18 mouse cellular contexts compared by ENCODE assay signal in the genomic region with DNA sequence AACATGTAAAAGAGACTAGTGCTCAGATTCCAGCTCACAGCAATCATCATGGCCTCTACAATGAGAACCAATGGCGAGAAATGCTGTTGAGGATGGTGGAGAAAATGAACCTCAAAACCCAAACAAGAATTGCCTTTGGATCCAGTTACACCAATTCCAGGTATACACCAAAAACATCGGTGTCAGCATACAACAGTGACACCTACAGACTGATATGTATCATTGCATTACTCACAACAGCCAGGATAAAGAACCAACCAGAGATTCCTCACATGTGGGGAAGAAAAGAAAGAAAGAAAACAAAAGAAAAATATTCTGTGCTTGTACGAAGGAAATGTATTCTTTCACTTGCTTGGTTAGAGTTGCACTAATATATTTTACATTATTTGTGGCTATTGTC. TPM values are rescaled to one million over a fixed set of nuclear protein-coding genes. Genes with fewer than 3 reads are reported as not detected.
DNase-seq lines count a peak whose midpoint lies in the region; ATAC-seq and TF ChIP-seq lines count a peak whose summit lies in the region.
"Had no signal": no experiment of that assay in that cellular context is flagged by ENCODE, and none has a peak within 500 bp of the region (broad histone marks: within the 10 kb centered on the region; RNA-seq: fewer than 3 reads in every experiment).

No protein-coding gene starts in this region.

- no peaks in the 10 kb centered on the region for H3K9me3 ChIP-seq in hindbrain, postnatal 0 days (ENCODE audit: low read length)
- H3K9me3 ChIP-seq in hindbrain, embryonic 13.5 days, result no peaks in the 10 kb centered on the region
- H3K9me3 ChIP-seq in midbrain, postnatal 0 days (ENCODE audit: low read length), result no peaks in the 10 kb centered on the region
- no peaks in the 10 kb centered on the region for H3K9me3 ChIP-seq in midbrain, embryonic 13.5 days
- H3K9me3 ChIP-seq: midbrain, embryonic 15.5 days had no signal

- no peak for DNase-seq in hindbrain, postnatal 0 days (ENCODE audit: low spot score)
- DNase-seq in midbrain, postnatal 0 days (ENCODE audit: low spot score), result peak; percentile 1
- peak; percentile 22 for DNase-seq in embryo, embryonic 10 days (ENCODE audit: low spot score)
- no peak for DNase-seq in thymus, postnatal 10 days (ENCODE audit: low spot score in 2 of 2)
- no peak for DNase-seq in adrenal gland, adult 2 months
- DNase-seq: heart, postnatal 14 days; right cerebral cortex, postnatal 25 days; thymus, postnatal 4 days had no signal

- no peaks in the 10 kb centered on the region for H3K4me1 ChIP-seq in hindbrain, postnatal 0 days (ENCODE audit: insufficient read depth, low read length)
- no peaks in the 10 kb centered on the region for H3K4me1 ChIP-seq in hindbrain, embryonic 13.5 days (replicated peaks)
- no peaks in the 10 kb centered on the region for H3K4me1 ChIP-seq in midbrain, postnatal 0 days (ENCODE audit: insufficient read depth, low read length)
- no peaks in the 10 kb centered on the region for H3K4me1 ChIP-seq in midbrain, embryonic 13.5 days (replicated peaks)
- H3K4me1 ChIP-seq: midbrain, embryonic 15.5 days had no signal

- peak; percentile 54 for TF ChIP-seq CTCF in hindbrain, postnatal 0 days (IDR thresholded peaks at IDR 0.05; ENCODE audit: low read depth)
- peak; percentile 41 for TF ChIP-seq CTCF in midbrain, postnatal 0 days (IDR thresholded peaks at IDR 0.05)

- 24% methylated on average over 3 of the region's 3 CpGs for WGBS in hindbrain, postnatal 0 days
- 25% methylated on average over 3 of the region's 3 CpGs for WGBS in hindbrain, embryonic 13.5 days
- WGBS in midbrain, postnatal 0 days, result 23% methylated on average over 3 of the region's 3 CpGs
- 24% methylated on average over 3 of the region's 3 CpGs for WGBS in midbrain, embryonic 13.5 days

- H3K4me2 ChIP-seq in hindbrain, postnatal 0 days (ENCODE audit: low read depth, low read length), result no peak overlapping the region
- no peak overlapping the region for H3K4me2 ChIP-seq in hindbrain, embryonic 13.5 days
- no peak overlapping the region for H3K4me2 ChIP-seq in midbrain, postnatal 0 days (ENCODE audit: low read depth, low read length, poor library complexity, severe bottlenecking)
- H3K4me2 ChIP-seq in midbrain, embryonic 13.5 days (replicated peaks), result no peak overlapping the region
- H3K4me2 ChIP-seq: midbrain, embryonic 15.5 days had no signal

- no peaks in the 10 kb centered on the region for H3K36me3 ChIP-seq in hindbrain, postnatal 0 days (ENCODE audit: insufficient read depth, low read length)
- H3K36me3 ChIP-seq in hindbrain, embryonic 13.5 days, result no peaks in the 10 kb centered on the region
- H3K36me3 ChIP-seq in midbrain, postnatal 0 days (ENCODE audit: insufficient read depth, low read length), result no peaks in the 10 kb centered on the region
- H3K36me3 ChIP-seq in midbrain, embryonic 13.5 days, result no peaks in the 10 kb centered on the region
- H3K36me3 ChIP-seq: midbrain, embryonic 15.5 days had no signal

- no peak for ATAC-seq in hindbrain, postnatal 0 days
- ATAC-seq in hindbrain, embryonic 13.5 days (ENCODE audit: low FRiP score), result no peak
- ATAC-seq in midbrain, postnatal 0 days (ENCODE audit: low FRiP score), result no peak
- no peak for ATAC-seq in midbrain, embryonic 13.5 days
- ATAC-seq: forebrain, embryonic 16.5 days; intestine, embryonic 16.5 days; midbrain, embryonic 15.5 days had no signal

- H3K9ac ChIP-seq in hindbrain, postnatal 0 days (replicated peaks; ENCODE audit: low read length), result no peak overlapping the region
- no peak overlapping the region for H3K9ac ChIP-seq in hindbrain, embryonic 13.5 days
- no peak overlapping the region for H3K9ac ChIP-seq in midbrain, postnatal 0 days (replicated peaks; ENCODE audit: low read length, poor library complexity, severe bottlenecking)
- no peak overlapping the region for H3K9ac ChIP-seq in midbrain, embryonic 13.5 days (replicated peaks)
- H3K9ac ChIP-seq: midbrain, embryonic 15.5 days had no signal

- no peak overlapping the region for H3K4me3 ChIP-seq in hindbrain, postnatal 0 days (ENCODE audit: low read length)
- no peak overlapping the region for H3K4me3 ChIP-seq in hindbrain, embryonic 13.5 days
- H3K4me3 ChIP-seq in midbrain, postnatal 0 days (ENCODE audit: low read depth, low read length), result no peak overlapping the region
- H3K4me3 ChIP-seq in midbrain, embryonic 13.5 days (replicated peaks), result no peak overlapping the region
- H3K4me3 ChIP-seq: midbrain, embryonic 15.5 days had no signal

- H3K27ac ChIP-seq in hindbrain, postnatal 0 days, result no peak overlapping the region
- H3K27ac ChIP-seq in hindbrain, embryonic 13.5 days, result no peak overlapping the region
- no peak overlapping the region for H3K27ac ChIP-seq in midbrain, postnatal 0 days (ENCODE audit: low read depth, low read length)
- H3K27ac ChIP-seq in midbrain, embryonic 13.5 days, result no peak overlapping the region
- H3K27ac ChIP-seq: midbrain, embryonic 15.5 days had no signal

- no peaks in the 10 kb centered on the region for H3K27me3 ChIP-seq in hindbrain, postnatal 0 days (ENCODE audit: insufficient read depth, low read length)
- no peaks in the 10 kb centered on the region for H3K27me3 ChIP-seq in hindbrain, embryonic 13.5 days
- no peaks in the 10 kb centered on the region for H3K27me3 ChIP-seq in midbrain, postnatal 0 days (ENCODE audit: insufficient read depth, low read length)
- no peaks in the 10 kb centered on the region for H3K27me3 ChIP-seq in midbrain, embryonic 13.5 days
- H3K27me3 ChIP-seq: midbrain, embryonic 15.5 days had no signal

RNA-seq across cellular contexts. Expression of gene Lce1h, which starts 6.7 kb away (rescaled TPM):
- total RNA-seq in hindbrain, postnatal 0 days (2014; rRNA removed), result not detected in 2 replicates
- not detected in 2 replicates for polyA plus RNA-seq in hindbrain, postnatal 0 days (2015; fragmentation: Nextera tagmentation; extraction: Ambion mirVana)
- not detected in 2 replicates for polyA plus RNA-seq in hindbrain, embryonic 13.5 days (2015; fragmentation: Nextera tagmentation; extraction: Ambion mirVana)
- total RNA-seq in midbrain, postnatal 0 days (2014; rRNA removed), result not detected in 2 replicates
- not detected in 2 replicates for polyA plus RNA-seq in midbrain, postnatal 0 days (2015; fragmentation: Nextera tagmentation; extraction: Ambion mirVana)
- not detected in 2 replicates for polyA plus RNA-seq in midbrain, embryonic 13.5 days (2015; fragmentation: Nextera tagmentation; extraction: Ambion mirVana)
- not detected for total RNA-seq in adrenal gland, adult 2 months (2021)
- polyA plus RNA-seq in adrenal gland, adult 2 months (2012; rRNA removed), result not detected in 2 replicates
- total RNA-seq: heart, postnatal 14 days had no signal
- polyA plus RNA-seq: forebrain, embryonic 16.5 days; gonadal fat pad, adult 2 months; intestine, embryonic 16.5 days; limb, embryonic 11.5 days; lung, embryonic 16.5 days; midbrain, embryonic 15.5 days; neural tube, embryonic 14.5 days; stomach, embryonic 14.5 days had no signal

RNA-seq across cellular contexts. Expression of gene Lce1i, which starts 7.1 kb away (rescaled TPM):
- total RNA-seq in hindbrain, postnatal 0 days (2014; rRNA removed), result not detected in 2 replicates
- polyA plus RNA-seq in hindbrain, postnatal 0 days (2015; fragmentation: Nextera tagmentation; extraction: Ambion mirVana), result not detected in 2 replicates
- not detected in 2 replicates for polyA plus RNA-seq in hindbrain, embryonic 13.5 days (2015; fragmentation: Nextera tagmentation; extraction: Ambion mirVana)
- 0.66 TPM in 1 of 2 replicates, not detected in the other for total RNA-seq in midbrain, postnatal 0 days (2014; rRNA removed)
- not detected in 2 replicates for polyA plus RNA-seq in midbrain, postnatal 0 days (2015; fragmentation: Nextera tagmentation; extraction: Ambion mirVana)
- not detected in 2 replicates for polyA plus RNA-seq in midbrain, embryonic 13.5 days (2015; fragmentation: Nextera tagmentation; extraction: Ambion mirVana)
- total RNA-seq in adrenal gland, adult 2 months (2021), result not detected
- polyA plus RNA-seq in adrenal gland, adult 2 months (2012; rRNA removed), result not detected in 2 replicates
- total RNA-seq: heart, postnatal 14 days had no signal
- polyA plus RNA-seq: forebrain, embryonic 16.5 days; gonadal fat pad, adult 2 months; intestine, embryonic 16.5 days; limb, embryonic 11.5 days; lung, embryonic 16.5 days; midbrain, embryonic 15.5 days; neural tube, embryonic 14.5 days; stomach, embryonic 14.5 days had no signal

RNA-seq across cellular contexts. Expression of gene Lce1j, which starts 18.7 kb away (rescaled TPM):
- not detected in 2 replicates for total RNA-seq in hindbrain, postnatal 0 days (2014; rRNA removed)
- not detected in 2 replicates for polyA plus RNA-seq in hindbrain, postnatal 0 days (2015; fragmentation: Nextera tagmentation; extraction: Ambion mirVana)
- polyA plus RNA-seq in hindbrain, embryonic 13.5 days (2015; fragmentation: Nextera tagmentation; extraction: Ambion mirVana), result not detected in 2 replicates
- total RNA-seq in midbrain, postnatal 0 days (2014; rRNA removed), result not detected in 2 replicates
- polyA plus RNA-seq in midbrain, postnatal 0 days (2015; fragmentation: Nextera tagmentation; extraction: Ambion mirVana), result not detected in 2 replicates
- polyA plus RNA-seq in midbrain, embryonic 13.5 days (2015; fragmentation: Nextera tagmentation; extraction: Ambion mirVana), result not detected in 2 replicates
- total RNA-seq in adrenal gland, adult 2 months (2021), result not detected
- polyA plus RNA-seq in adrenal gland, adult 2 months (2012; rRNA removed), result not detected in 2 replicates
- total RNA-seq: heart, postnatal 14 days had no signal
- polyA plus RNA-seq: forebrain, embryonic 16.5 days; gonadal fat pad, adult 2 months; intestine, embryonic 16.5 days; limb, embryonic 11.5 days; lung, embryonic 16.5 days; midbrain, embryonic 15.5 days; neural tube, embryonic 14.5 days; stomach, embryonic 14.5 days had no signal

RNA-seq across cellular contexts. Expression of gene Lce1g, which starts 19.4 kb away (rescaled TPM):
- not detected in 2 replicates for total RNA-seq in hindbrain, postnatal 0 days (2014; rRNA removed)
- polyA plus RNA-seq in hindbrain, postnatal 0 days (2015; fragmentation: Nextera tagmentation; extraction: Ambion mirVana), result 0.20 TPM in 1 of 2 replicates, not detected in the other
- not detected in 2 replicates for polyA plus RNA-seq in hindbrain, embryonic 13.5 days (2015; fragmentation: Nextera tagmentation; extraction: Ambion mirVana)
- total RNA-seq in midbrain, postnatal 0 days (2014; rRNA removed), result 1.9 TPM in 1 of 2 replicates, not detected in the other
- not detected in 2 replicates for polyA plus RNA-seq in midbrain, postnatal 0 days (2015; fragmentation: Nextera tagmentation; extraction: Ambion mirVana)
- not detected in 2 replicates for polyA plus RNA-seq in midbrain, embryonic 13.5 days (2015; fragmentation: Nextera tagmentation; extraction: Ambion mirVana)
- not detected for total RNA-seq in adrenal gland, adult 2 months (2021)
- 0.12 TPM in 1 of 2 replicates, not detected in the other for polyA plus RNA-seq in adrenal gland, adult 2 months (2012; rRNA removed)
- total RNA-seq: heart, postnatal 14 days had no signal
- polyA plus RNA-seq: forebrain, embryonic 16.5 days; gonadal fat pad, adult 2 months; intestine, embryonic 16.5 days; limb, embryonic 11.5 days; lung, embryonic 16.5 days; midbrain, embryonic 15.5 days; neural tube, embryonic 14.5 days; stomach, embryonic 14.5 days had no signal

RNA-seq across cellular contexts. Expression of gene Gm38119, which starts 32.7 kb away (rescaled TPM):
- total RNA-seq in hindbrain, postnatal 0 days (2014; rRNA removed), result not detected in 2 replicates
- polyA plus RNA-seq in hindbrain, postnatal 0 days (2015; fragmentation: Nextera tagmentation; extraction: Ambion mirVana), result not detected in 2 replicates
- polyA plus RNA-seq in hindbrain, embryonic 13.5 days (2015; fragmentation: Nextera tagmentation; extraction: Ambion mirVana), result not detected in 2 replicates
- not detected in 2 replicates for total RNA-seq in midbrain, postnatal 0 days (2014; rRNA removed)
- not detected in 2 replicates for polyA plus RNA-seq in midbrain, postnatal 0 days (2015; fragmentation: Nextera tagmentation; extraction: Ambion mirVana)
- not detected in 2 replicates for polyA plus RNA-seq in midbrain, embryonic 13.5 days (2015; fragmentation: Nextera tagmentation; extraction: Ambion mirVana)
- not detected for total RNA-seq in adrenal gland, adult 2 months (2021)
- polyA plus RNA-seq in adrenal gland, adult 2 months (2012; rRNA removed), result not detected in 2 replicates
- total RNA-seq: heart, postnatal 14 days had no signal
- polyA plus RNA-seq: forebrain, embryonic 16.5 days; gonadal fat pad, adult 2 months; intestine, embryonic 16.5 days; limb, embryonic 11.5 days; lung, embryonic 16.5 days; midbrain, embryonic 15.5 days; neural tube, embryonic 14.5 days; stomach, embryonic 14.5 days had no signal

Comparison
In these comparisons a context has a peak if more than half of its experiments do, and no peak if none do; other contexts are left out.
1. DNase-seq: peak in midbrain, postnatal 0 days (single experiment) and embryo, embryonic 10 days (single experiment); none in hindbrain, postnatal 0 days (single experiment), thymus, postnatal 10 days (0 of 2) and adrenal gland, adult 2 months (single experiment).